Mouse (Mus musculus) midbrain, postnatal 0 days (tissue): ENCODE data around the gene Ciz1. TPM values are rescaled to one million over a fixed set of nuclear protein-coding genes. Genes with fewer than 3 reads are reported as not detected.
A peak's percentile ranks its signal among the peaks of the same experiment; 100 is the strongest.

Experiments
- ATAC-seq: fragments of 200-750 bp; cut with Nextera tagmentation; 2 replicates; pipeline ENCODE4 v1.8.0; 2017; ENCODE audit warnings: moderate number of reproducible peaks, mild to moderate bottlenecking, moderate TSS enrichment, moderate library complexity; ENCODE audit not compliant: low FRiP score
- DNase-seq: peaks from one replicate; pipeline ENCODE4 v3.0.0-alpha.2; 2015; ENCODE audit warnings: low spot score
- H3K27ac ChIP-seq: fragments of 300-500 bp; sonication (generic); 2 replicates; pipeline ENCODE4 v1.5.1; 2014; ENCODE audit warnings: low read depth, mild to moderate bottlenecking, low read length, mixed read lengths
- H3K27me3 ChIP-seq: fragments of 300-500 bp; sonication (generic); 2 replicates; pipeline ENCODE4 v1.6.1; 2014; ENCODE audit warnings: low read length, control low read depth, mixed read lengths; ENCODE audit not compliant: insufficient read depth
- H3K36me3 ChIP-seq: fragments of 300-500 bp; sonication (generic); 2 replicates; pipeline ENCODE4 v1.6.1; 2014; ENCODE audit warnings: low read length, control low read depth, mixed read lengths; ENCODE audit not compliant: insufficient read depth
- H3K4me1 ChIP-seq: fragments of 300-500 bp; sonication (generic); 2 replicates; pipeline ENCODE4 v1.6.1; 2014; ENCODE audit warnings: mild to moderate bottlenecking, control low read depth, antibody characterized with exemption, low read length, mixed read lengths; ENCODE audit not compliant: insufficient read depth
- H3K4me2 ChIP-seq: fragments of 300-500 bp; sonication (generic); 2 replicates; pipeline ENCODE4 v1.6.1; 2014; ENCODE audit warnings: low read depth, mild to moderate bottlenecking, low read length, mixed read lengths; ENCODE audit not compliant: poor library complexity, severe bottlenecking
- H3K4me3 ChIP-seq: fragments of 300-500 bp; sonication (generic); 2 replicates; pipeline ENCODE4 v1.5.1; 2014; ENCODE audit warnings: low read depth, mild to moderate bottlenecking, low read length, moderate library complexity
- H3K9ac ChIP-seq: fragments of 300-500 bp; sonication (generic); replicated peaks from 2 replicates; pipeline ENCODE4 v1.6.1; 2014; ENCODE audit warnings: mild to moderate bottlenecking, low read length, moderate library complexity, mixed read lengths; ENCODE audit not compliant: poor library complexity, severe bottlenecking
- H3K9me3 ChIP-seq: fragments of 300-500 bp; sonication (generic); 2 replicates; pipeline ENCODE4 v1.6.1; 2016; ENCODE audit warnings: low read length, control low read depth
- CTCF ChIP-seq: IDR thresholded peaks from 2 replicates; pipeline ENCODE4 v1.5.1; 2016; ENCODE audit warnings: antibody characterized with exemption, mild to moderate bottlenecking
- WGBS: fragments of 180-500 bp; shearing (Covaris S2); extraction: QIAGEN DNeasy Blood & Tissue Kit; methylation state at CpG from one replicate; pipeline ENCODE4 v1.1.7; 2014; 5-methylcytosine and 5-hydroxymethylcytosine counted together
- polyA plus RNA-seq: library from polyadenylated mRNA; unstranded; fragments of >200 nt; fragmentation: Nextera tagmentation; extraction: Ambion mirVana; gene quantifications from 2 replicates; pipeline ENCODE4 v1.2.1, GENCODE M21; 2015
- total RNA-seq: library from RNA; depleted of rRNA; stranded (reverse); fragments of >200 nt; gene quantifications from 2 replicates; pipeline ENCODE4 v1.2.3, GENCODE M21; 2014

Gene Ciz1
- total and polyA plus RNA-seq, 2 experiments from 2014 or later, result 47.3 to 81.8 TPM

DNA sequence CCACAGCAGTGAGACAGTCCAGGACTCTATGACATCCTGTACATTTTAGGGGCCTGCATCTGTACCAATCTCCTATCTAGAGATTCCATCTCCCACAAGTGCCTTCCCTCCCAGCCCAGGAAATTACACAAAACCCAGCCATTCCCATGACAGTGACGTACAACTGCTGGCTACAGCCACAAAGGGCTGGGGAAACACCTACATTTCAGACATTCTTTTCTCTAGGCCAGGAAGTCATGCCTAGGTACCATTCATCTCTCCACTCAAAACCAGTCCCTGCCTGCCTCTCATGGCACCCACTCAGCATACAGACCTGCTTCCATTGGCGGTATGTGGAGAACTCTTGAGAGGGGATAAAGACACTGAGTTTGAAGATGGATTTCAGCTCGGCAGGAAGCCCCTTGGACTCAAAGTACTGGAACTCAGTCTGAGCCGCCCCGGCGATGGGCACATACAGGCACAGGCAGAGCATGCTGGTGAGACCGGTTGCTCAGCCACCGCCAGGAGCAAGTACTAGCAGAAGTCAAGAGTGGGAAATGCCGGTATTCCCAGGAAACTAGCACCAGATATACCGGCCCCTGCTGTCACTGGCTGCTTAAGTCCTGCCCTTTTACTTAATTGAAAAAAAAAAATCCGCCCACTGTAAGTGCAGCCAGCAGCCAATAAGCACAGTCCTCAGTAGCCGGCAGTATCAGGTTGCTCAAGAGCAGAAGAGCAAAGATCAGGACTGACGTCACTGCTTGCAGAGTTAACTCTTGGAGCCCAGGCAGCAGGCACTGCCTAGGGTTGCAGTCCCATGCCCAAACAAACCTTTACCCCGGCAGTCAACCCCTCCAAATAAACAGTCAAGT is 71.6 kb downstream of the Ciz1 start:
- Histone ChIP-seq H3K9ac (peak overlapping the region; percentile 57), H3K4me2 (peak overlapping the region; percentile 67), H3K27ac (peak overlapping the region; percentile 77), H3K9me3 (no peaks in the 10 kb centered on the region), H3K4me3 (peak overlapping the region; percentile 39), H3K36me3 (peaks cover 27% of the 10 kb centered on the region), H3K4me1 (peaks cover 10% of the 10 kb centered on the region), H3K27me3 (no peaks in the 10 kb centered on the region)
- no peak; the same call in 1 of the 2 replicates for TF ChIP-seq CTCF
- 2% methylated on average over 14 of the region's 14 CpGs for WGBS
- ATAC-seq (peak; percentile 75), DNase-seq (peak; percentile 92)

DNA sequence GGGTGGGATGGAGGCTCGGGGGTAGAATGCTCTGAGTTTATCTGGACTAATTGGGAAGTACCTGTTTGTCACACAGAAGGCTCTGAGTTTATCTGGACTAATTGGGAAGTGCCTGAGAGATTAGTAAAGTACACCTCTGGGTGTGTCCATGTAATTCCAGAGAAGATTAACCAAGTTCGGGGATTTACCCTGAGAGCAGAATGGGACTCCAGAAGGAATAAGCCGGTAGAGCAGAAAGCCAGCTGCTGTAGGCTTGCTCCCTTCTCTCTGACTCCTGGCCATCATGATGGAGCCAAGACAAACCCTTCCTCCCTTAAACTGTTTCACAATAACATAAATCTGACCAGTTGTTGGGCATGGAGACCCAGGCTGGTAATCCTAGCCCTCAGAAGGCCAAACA is 72.7 kb downstream of the Ciz1 start:
- no peak overlapping the region for H3K9ac ChIP-seq
- H3K27me3 ChIP-seq, result no peaks in the 10 kb centered on the region
- ATAC-seq (no peak), DNase-seq (no peak)
- no peak for TF ChIP-seq CTCF
- WGBS, result 35% methylated on average over 3 of the region's 3 CpGs
- no peak overlapping the region for H3K4me2 ChIP-seq
- H3K4me3 ChIP-seq, result no peak overlapping the region
- peaks cover 18% of the 10 kb centered on the region for H3K4me1 ChIP-seq
- H3K27ac ChIP-seq, result peak overlapping the region; percentile 77
- H3K9me3 ChIP-seq, result no peaks in the 10 kb centered on the region
- H3K36me3 ChIP-seq, result peaks cover 16% of the 10 kb centered on the region

- DNase-seq (no peak), ATAC-seq (no peak)
- Histone ChIP-seq H3K4me3 (no peak overlapping the region), H3K9me3 (no peaks in the 10 kb centered on the region), H3K27ac (no peak overlapping the region; the same call in 1 of the 2 replicates), H3K9ac (no peak overlapping the region), H3K36me3 (peaks cover 9% of the 10 kb centered on the region), H3K4me2 (no peak overlapping the region), H3K27me3 (no peaks in the 10 kb centered on the region), H3K4me1 (peaks cover 21% of the 10 kb centered on the region)
- WGBS, result 68% methylated on average over 5 of the region's 5 CpGs
- TF ChIP-seq CTCF, result no peak
Measured at GRCm38 (mm10) chr2:32425568-32425967, 73.4 kb downstream of the Ciz1 start.

DNA sequence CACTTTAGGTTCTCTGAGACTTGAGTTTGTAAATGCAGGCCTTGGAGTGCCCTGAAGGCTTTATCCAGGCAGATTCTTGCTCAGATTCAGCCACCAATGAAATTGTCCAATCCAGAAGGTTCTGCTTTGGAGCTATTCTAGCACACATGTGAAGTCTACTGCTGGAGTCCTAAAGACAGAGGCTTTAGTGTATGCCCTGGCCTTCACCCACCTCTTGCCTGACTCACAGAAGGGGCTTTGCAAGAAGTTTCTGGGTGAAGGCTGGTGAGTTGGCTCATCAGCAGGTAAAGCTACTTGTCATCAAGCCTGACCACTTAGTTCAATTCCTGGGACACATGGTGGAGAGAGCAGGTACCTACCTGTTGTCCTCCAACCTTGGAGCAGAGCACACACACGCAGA is 74.0 kb downstream of the Ciz1 start:
- ATAC-seq, result no peak
- H3K9me3 ChIP-seq, result no peaks in the 10 kb centered on the region
- H3K4me3 ChIP-seq, result no peak overlapping the region
- no peak overlapping the region for H3K9ac ChIP-seq
- H3K36me3 ChIP-seq, result peaks cover 4% of the 10 kb centered on the region
- H3K27ac ChIP-seq, result no peak overlapping the region
- H3K4me1 ChIP-seq, result peaks cover 21% of the 10 kb centered on the region
- WGBS, result 100% methylated on average over 1 of the region's 1 CpGs
- DNase-seq, result no peak
- TF ChIP-seq CTCF, result no peak
- H3K4me2 ChIP-seq, result no peak overlapping the region
- no peaks in the 10 kb centered on the region for H3K27me3 ChIP-seq

DNA sequence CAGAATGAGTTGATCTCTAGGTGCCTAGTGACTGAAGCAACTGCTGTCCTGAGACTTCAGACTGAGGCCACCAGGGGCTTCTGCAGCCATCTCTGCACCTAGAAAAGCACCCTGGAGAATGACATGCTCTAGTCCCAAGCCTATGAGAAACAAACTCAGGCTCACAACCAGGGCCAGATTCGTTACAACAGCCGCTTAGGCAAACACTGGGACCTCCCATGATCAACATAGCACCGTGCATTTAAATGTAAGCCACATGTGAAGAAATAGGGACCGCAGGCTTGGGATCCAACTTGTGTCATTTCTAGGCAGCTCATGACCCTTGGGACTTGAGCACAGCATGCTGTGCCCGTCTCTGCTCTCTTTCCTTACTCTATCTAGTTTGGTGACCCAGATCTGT is 75.6 kb downstream of the Ciz1 start:
- 69% methylated on average over 5 of the region's 5 CpGs for WGBS

DNA sequence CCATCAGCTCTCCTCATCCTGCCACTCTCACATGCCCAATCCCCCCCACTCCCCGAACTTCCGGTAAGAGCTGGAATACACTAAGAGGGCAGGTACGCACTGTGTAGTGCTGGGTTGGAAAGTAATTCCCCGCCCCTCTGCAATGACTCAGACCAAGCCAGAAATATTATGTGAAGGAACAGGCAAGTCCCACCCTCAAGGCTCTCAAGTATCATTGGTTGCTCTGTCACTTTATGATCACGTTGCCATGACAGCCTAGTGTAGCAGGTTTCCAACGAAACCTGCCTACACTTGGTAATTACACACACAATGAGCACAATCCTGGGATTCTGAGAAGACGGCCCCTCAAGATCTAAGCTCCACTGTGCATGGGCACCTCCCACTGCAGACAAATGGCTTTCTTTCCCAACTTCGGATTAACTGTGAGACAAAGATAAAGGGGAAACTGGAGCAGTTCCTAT is 76.2 kb downstream of the Ciz1 start:
- Histone ChIP-seq H3K4me3 (peak overlapping the region; percentile 61), H3K36me3 (no peaks in the 10 kb centered on the region), H3K4me2 (peak overlapping the region; percentile 87), H3K27ac (peak overlapping the region; percentile 82), H3K9ac (peak overlapping the region; percentile 63), H3K9me3 (no peaks in the 10 kb centered on the region), H3K4me1 (peaks cover 25% of the 10 kb centered on the region), H3K27me3 (no peaks in the 10 kb centered on the region)
- WGBS, result 22% methylated on average over 8 of the region's 8 CpGs
- ATAC-seq, result peak; percentile 76
- no peak for TF ChIP-seq CTCF
- DNase-seq, result peak; percentile 86

More for the DNA sequence above, 75.6 kb downstream of the Ciz1 start:
- H3K4me1 ChIP-seq, result peaks cover 25% of the 10 kb centered on the region
- TF ChIP-seq CTCF, result 0 out of 2 replicates have a peak, but pooled peaks have one; percentile 8
- peak overlapping the region; percentile 63; the same call in 1 of the 2 replicates for H3K9ac ChIP-seq
- ATAC-seq (no peak), DNase-seq (no peak)
- no peaks in the 10 kb centered on the region for H3K36me3 ChIP-seq
- no peaks in the 10 kb centered on the region for H3K9me3 ChIP-seq
- H3K27me3 ChIP-seq, result no peaks in the 10 kb centered on the region
- H3K4me2 ChIP-seq, result peak overlapping the region; percentile 87
- peak overlapping the region; percentile 82 for H3K27ac ChIP-seq
- peak overlapping the region; percentile 61 for H3K4me3 ChIP-seq
